Mouse (Mus musculus): ENCODE measurements at regions not wholly inside any gene's neighbourhood (a gene's known extent, or its start where the extent isn't known, plus 50 kb on each side); places are given as distances from the start of the nearest gene placed in this dataset.

DNA sequence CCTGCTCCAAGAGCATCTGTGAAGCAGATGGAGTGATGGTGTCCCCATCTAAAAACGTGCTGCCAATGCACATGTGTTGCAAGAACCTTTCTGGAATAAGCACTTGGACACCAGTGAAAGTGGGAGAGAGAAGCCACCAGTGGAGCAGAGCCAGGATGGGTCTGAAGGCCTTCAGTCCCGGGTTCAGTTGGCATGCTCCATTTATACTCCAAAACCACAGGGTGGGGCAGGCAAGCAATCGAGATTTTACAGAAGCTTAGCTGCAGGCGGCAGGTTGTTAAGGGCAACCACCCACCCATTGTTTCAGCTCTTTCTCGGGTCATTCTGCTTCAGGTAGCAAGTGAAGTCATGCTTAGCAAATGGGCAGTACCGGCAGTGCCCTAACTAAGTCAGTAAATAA is 51.8 kb upstream of the Sv2b start:
- no peak for TF ChIP-seq CTCF (IDR thresholded peaks at IDR 0.05; ENCODE audit: control insufficient read depth, insufficient read depth, insufficient replicate concordance, low read depth, low read length)
- no peaks in the 10 kb centered on the region for H3K4me1 ChIP-seq (ENCODE audit: control insufficient read depth, insufficient read depth, low read length)
- H3K4me3 ChIP-seq (ENCODE audit: control insufficient read depth, low read depth, low read length), result no peak overlapping the region
- H3K27ac ChIP-seq (ENCODE audit: control insufficient read depth, insufficient read depth, low read depth, low read length), result no peak overlapping the region
- H3K27me3 ChIP-seq (ENCODE audit: control insufficient read depth, insufficient read depth, low read length), result no peaks in the 10 kb centered on the region
- no peaks in the 10 kb centered on the region for H3K36me3 ChIP-seq (ENCODE audit: control insufficient read depth, insufficient read depth, low read length)

DNA sequence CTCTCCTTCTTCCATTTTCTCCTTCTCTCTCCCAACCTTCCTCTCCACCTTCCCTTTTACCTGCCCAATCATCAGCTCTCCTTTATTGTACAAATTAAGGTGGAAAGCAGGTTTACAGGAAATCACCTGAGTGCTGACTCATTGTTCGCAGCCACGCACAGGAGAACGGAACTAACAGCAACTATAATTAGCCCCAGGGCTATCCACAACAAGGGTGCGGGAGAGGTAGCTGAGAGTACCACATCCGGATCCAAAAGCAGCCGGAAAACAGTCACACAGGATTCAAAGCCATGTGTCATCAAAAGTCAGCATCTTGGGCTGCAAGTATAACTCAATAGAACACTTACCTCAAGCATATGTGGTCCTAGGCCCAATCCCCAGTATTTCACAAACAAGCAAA is 53.5 kb upstream of the Sv2b start:
- no peaks in the 10 kb centered on the region for H3K36me3 ChIP-seq (ENCODE audit: control insufficient read depth, insufficient read depth, low read length)
- TF ChIP-seq POLR2A (IDR thresholded peaks at IDR 0.05; ENCODE audit: control insufficient read depth, low read depth, low read length) (no peak), CTCF (IDR thresholded peaks at IDR 0.05; ENCODE audit: control insufficient read depth, insufficient read depth, insufficient replicate concordance, low read depth, low read length) (no peak)
- H3K27ac ChIP-seq (ENCODE audit: control insufficient read depth, insufficient read depth, low read depth, low read length), result no peak overlapping the region
- no peaks in the 10 kb centered on the region for H3K27me3 ChIP-seq (ENCODE audit: control insufficient read depth, insufficient read depth, low read length)
- H3K4me1 ChIP-seq (ENCODE audit: control insufficient read depth, insufficient read depth, low read length), result no peaks in the 10 kb centered on the region
- no peak overlapping the region for H3K4me3 ChIP-seq (ENCODE audit: control insufficient read depth, low read depth, low read length)

DNA sequence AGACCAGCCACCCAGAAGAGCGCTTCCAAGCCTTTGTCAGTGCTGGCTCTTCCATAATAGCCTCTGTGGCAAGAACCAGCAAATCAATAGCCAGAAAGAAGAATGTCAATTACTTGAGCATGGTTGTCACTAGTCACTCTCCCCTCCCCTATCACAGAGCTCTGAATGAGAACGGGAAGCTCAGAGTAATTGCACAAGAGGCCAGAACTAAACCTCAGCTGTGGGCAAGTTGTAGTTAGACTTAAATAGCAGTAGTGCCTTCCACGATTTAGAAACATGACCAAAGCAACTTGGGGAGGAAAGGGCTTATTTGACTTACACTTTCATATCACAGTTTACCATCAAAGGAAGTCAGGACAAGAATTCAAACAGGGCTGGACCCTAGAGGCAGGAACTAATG is 56.4 kb upstream of the Sv2b start:
- TF ChIP-seq CTCF (IDR thresholded peaks at IDR 0.05; ENCODE audit: control insufficient read depth, insufficient read depth, insufficient replicate concordance, low read depth, low read length) (no peak), POLR2A (IDR thresholded peaks at IDR 0.05; ENCODE audit: control insufficient read depth, low read depth, low read length) (no peak)
- Histone ChIP-seq H3K4me1 (ENCODE audit: control insufficient read depth, insufficient read depth, low read length) (no peaks in the 10 kb centered on the region), H3K36me3 (ENCODE audit: control insufficient read depth, insufficient read depth, low read length) (no peaks in the 10 kb centered on the region), H3K27me3 (ENCODE audit: control insufficient read depth, insufficient read depth, low read length) (no peaks in the 10 kb centered on the region), H3K27ac (ENCODE audit: control insufficient read depth, insufficient read depth, low read depth, low read length) (no peak overlapping the region), H3K4me3 (ENCODE audit: control insufficient read depth, low read depth, low read length) (no peak overlapping the region)

DNA sequence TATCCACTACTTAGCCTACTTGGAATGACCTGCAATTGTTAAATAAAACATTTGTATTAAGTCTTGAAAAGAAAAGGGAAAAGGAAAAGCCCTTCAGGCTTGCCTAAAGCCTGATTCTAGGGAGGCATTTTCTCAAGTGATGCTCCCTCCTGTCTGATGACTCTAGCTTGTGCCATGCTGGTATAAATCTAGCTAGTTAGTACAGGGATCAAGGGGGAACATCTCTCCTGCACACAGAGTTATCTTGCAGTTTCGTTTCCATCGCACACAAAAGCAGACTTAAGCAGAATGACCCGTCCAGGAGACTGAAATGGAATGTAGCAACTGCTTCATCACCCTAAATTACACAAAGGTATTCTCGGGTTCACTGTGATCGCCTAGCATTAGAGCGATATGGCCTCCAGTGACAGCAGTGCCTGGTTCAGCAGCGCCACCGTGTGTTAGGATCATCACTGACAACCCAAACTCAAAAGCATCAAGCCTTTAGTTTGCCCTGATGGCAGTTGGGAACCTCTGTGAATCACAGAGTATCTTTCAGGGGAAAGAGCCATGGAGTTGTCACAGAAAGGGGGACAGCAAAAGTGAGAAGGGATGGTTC is 57.3 kb upstream of the Sv2b start:
- TF ChIP-seq POLR2A (IDR thresholded peaks at IDR 0.05; ENCODE audit: control insufficient read depth, low read depth, low read length) (no peak), CTCF (IDR thresholded peaks at IDR 0.05; ENCODE audit: control insufficient read depth, insufficient read depth, insufficient replicate concordance, low read depth, low read length) (peak; percentile 80; the same call in 1 of the 2 replicates)
- Histone ChIP-seq H3K27ac (ENCODE audit: control insufficient read depth, insufficient read depth, low read depth, low read length) (no peak overlapping the region), H3K4me1 (ENCODE audit: control insufficient read depth, insufficient read depth, low read length) (no peaks in the 10 kb centered on the region)

DNA sequence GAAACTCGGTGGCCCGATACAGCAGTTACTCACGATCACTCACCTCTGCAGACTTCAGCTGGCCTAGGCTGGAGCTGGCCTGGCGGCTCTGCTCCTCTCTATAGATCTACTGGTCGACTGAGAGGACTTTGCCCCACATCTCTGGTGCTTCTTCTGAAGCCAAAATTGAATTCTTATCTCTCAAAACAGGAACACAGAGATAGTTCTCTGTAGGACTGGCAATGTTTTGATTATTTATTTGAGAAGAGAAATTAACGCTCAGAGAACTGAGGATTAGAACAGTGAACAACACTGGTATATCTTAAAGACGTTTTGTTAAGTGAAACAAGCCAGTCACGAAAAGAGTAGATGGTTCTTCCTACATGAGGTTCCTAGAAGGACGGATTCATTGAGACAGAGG is 59.3 kb upstream of the Sv2b start:
- Histone ChIP-seq H3K27me3 (ENCODE audit: control insufficient read depth, insufficient read depth, low read length) (no peaks in the 10 kb centered on the region), H3K4me1 (ENCODE audit: control insufficient read depth, insufficient read depth, low read length) (no peaks in the 10 kb centered on the region), H3K4me3 (ENCODE audit: control insufficient read depth, low read depth, low read length) (no peak overlapping the region), H3K27ac (ENCODE audit: control insufficient read depth, insufficient read depth, low read depth, low read length) (no peak overlapping the region), H3K36me3 (ENCODE audit: control insufficient read depth, insufficient read depth, low read length) (no peaks in the 10 kb centered on the region)
- no peak for TF ChIP-seq POLR2A (IDR thresholded peaks at IDR 0.05; ENCODE audit: control insufficient read depth, low read depth, low read length)
- no peak for TF ChIP-seq CTCF (IDR thresholded peaks at IDR 0.05; ENCODE audit: control insufficient read depth, insufficient read depth, insufficient replicate concordance, low read depth, low read length)

More for the DNA sequence above, 57.3 kb upstream of the Sv2b start:
- H3K27me3 ChIP-seq (ENCODE audit: control insufficient read depth, insufficient read depth, low read length), result no peaks in the 10 kb centered on the region
- H3K36me3 ChIP-seq (ENCODE audit: control insufficient read depth, insufficient read depth, low read length), result no peaks in the 10 kb centered on the region
- no peak overlapping the region for H3K4me3 ChIP-seq (ENCODE audit: control insufficient read depth, low read depth, low read length)

DNA sequence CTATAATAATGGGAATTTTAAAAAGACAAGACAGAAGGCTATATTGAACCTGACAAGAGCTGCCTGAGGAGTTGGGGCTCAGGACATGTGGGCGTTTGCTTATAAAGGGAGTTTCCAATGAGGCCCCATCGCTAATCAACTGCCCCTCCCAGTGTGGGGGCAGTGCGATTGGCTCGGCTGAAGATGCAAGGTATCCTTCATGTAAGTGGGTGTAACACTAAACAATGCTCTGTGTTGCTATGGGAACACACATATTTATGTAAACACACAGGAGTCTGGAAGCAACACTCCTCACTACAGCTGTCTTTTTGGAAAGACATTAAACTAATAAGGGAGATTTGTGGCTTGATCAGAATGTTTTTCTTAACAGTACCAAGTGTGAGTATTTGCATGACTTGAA is 60.3 kb upstream of the Sv2b start:
- TF ChIP-seq CTCF (IDR thresholded peaks at IDR 0.05; ENCODE audit: control insufficient read depth, insufficient read depth, insufficient replicate concordance, low read depth, low read length), result no peak
- TF ChIP-seq POLR2A (IDR thresholded peaks at IDR 0.05; ENCODE audit: control insufficient read depth, low read depth, low read length), result no peak
- Histone ChIP-seq H3K27me3 (ENCODE audit: control insufficient read depth, insufficient read depth, low read length) (no peaks in the 10 kb centered on the region), H3K4me3 (ENCODE audit: control insufficient read depth, low read depth, low read length) (no peak overlapping the region), H3K4me1 (ENCODE audit: control insufficient read depth, insufficient read depth, low read length) (no peaks in the 10 kb centered on the region), H3K36me3 (ENCODE audit: control insufficient read depth, insufficient read depth, low read length) (no peaks in the 10 kb centered on the region), H3K27ac (ENCODE audit: control insufficient read depth, insufficient read depth, low read depth, low read length) (no peak overlapping the region)

DNA sequence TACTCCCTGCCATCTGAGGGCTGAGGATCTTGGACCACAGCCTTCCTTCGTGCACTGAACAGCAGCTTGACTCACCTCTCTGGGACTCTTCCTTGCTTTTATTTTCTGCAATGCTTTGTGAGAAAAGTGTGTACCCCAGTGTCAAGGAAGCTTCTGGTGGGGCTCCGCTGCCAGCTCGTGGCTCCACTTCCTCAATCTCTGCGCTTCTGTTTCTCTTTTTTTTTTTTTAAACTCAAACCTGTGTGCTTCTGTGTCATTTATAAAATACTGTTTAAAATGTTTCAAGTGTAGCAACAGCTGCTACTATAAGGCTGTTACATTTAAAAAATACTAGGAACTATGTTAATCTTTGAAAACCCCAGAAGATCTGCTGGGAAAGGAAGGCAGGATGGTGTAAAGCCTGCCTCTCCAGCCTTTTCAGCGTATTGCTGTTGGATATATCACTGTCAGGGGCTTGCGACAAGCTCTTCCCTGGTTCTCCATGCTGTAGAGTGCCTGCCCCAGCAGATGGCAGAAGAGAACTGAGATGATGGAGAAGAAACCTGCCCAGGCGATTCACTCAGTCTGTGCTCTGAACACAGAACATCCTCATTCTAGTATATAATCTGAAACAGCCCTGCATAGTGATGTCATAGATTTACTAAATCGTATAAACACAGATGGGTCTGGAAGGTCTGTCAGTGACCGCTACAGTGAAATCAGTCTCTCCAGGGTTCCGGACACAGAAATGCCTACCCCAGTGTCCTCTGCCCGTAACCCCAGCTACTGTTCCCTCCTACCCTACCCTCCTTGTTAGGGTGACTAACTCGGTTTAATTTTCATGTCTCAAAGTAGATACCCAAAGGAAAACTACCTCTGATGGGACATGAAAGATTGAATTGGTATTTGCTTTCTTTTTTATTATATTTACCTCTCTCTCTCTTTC is 61.8 kb upstream of the Sv2b start:
- H3K27ac ChIP-seq (ENCODE audit: control insufficient read depth, insufficient read depth, low read depth, low read length), result no peak overlapping the region; the same call in 1 of the 2 replicates
- no peak for TF ChIP-seq POLR2A (IDR thresholded peaks at IDR 0.05; ENCODE audit: control insufficient read depth, low read depth, low read length)
- peak; percentile 46; the same call in 1 of the 2 replicates for TF ChIP-seq CTCF (IDR thresholded peaks at IDR 0.05; ENCODE audit: control insufficient read depth, insufficient read depth, insufficient replicate concordance, low read depth, low read length)
- no peaks in the 10 kb centered on the region for H3K36me3 ChIP-seq (ENCODE audit: control insufficient read depth, insufficient read depth, low read length)
- no peaks in the 10 kb centered on the region for H3K4me1 ChIP-seq (ENCODE audit: control insufficient read depth, insufficient read depth, low read length)
- H3K4me3 ChIP-seq (ENCODE audit: control insufficient read depth, low read depth, low read length), result no peak overlapping the region
- H3K27me3 ChIP-seq (ENCODE audit: control insufficient read depth, insufficient read depth, low read length), result no peaks in the 10 kb centered on the region
